Mouse (Mus musculus) heart, adult 2 months (tissue): ENCODE measurements at regions not wholly inside any gene's neighbourhood (a gene's known extent, or its start where the extent isn't known, plus 50 kb on each side); places are given as distances from the start of the nearest gene placed in this dataset.
"Not testable (repeated sequence)": the region's sequence is repeated elsewhere in the genome, so short reads cannot be mapped to it uniquely, and the experiment has no call there.

Experiments
- DNase-seq, 2 experiments: peaks; one replicate each; pipeline ENCODE4 v3.0.0; 2021
- H3K27ac ChIP-seq: fragments of 200-600 bp; 2 replicates; pipeline ENCODE4 v1.8.1; 2022
- H3K27me3 ChIP-seq: fragments of 200-500 bp; 2 replicates; pipeline ENCODE4 v1.6.1; 2012; ENCODE audit warnings: mild to moderate bottlenecking, low read length, inconsistent platforms, mixed read lengths; ENCODE audit not compliant: control insufficient read depth, insufficient read depth
- H3K36me3 ChIP-seq: fragments of 200-500 bp; 2 replicates; pipeline ENCODE4 v1.6.1; 2012; ENCODE audit warnings: low read length, inconsistent platforms; ENCODE audit not compliant: control insufficient read depth, insufficient read depth
- H3K4me1 ChIP-seq: fragments of 200-500 bp; 2 replicates; pipeline ENCODE4 v1.6.1; 2011; ENCODE audit warnings: low read length; ENCODE audit not compliant: control insufficient read depth, insufficient read depth
- H3K4me3 ChIP-seq: fragments of 200-600 bp; 2 replicates; pipeline ENCODE4 v1.8.1; 2022
- H3K79me2 ChIP-seq: fragments of 200-500 bp; replicated peaks from 2 replicates; pipeline ENCODE4 v1.6.1; 2012; ENCODE audit warnings: mild to moderate bottlenecking, inconsistent platforms, low read length, moderate library complexity, mixed read lengths; ENCODE audit not compliant: control insufficient read depth, insufficient read depth
- H3K9ac ChIP-seq: fragments of 200-500 bp; 2 replicates; pipeline ENCODE4 v1.6.1; 2012; ENCODE audit warnings: low read depth, mild to moderate bottlenecking, control low read depth, inconsistent platforms, low read length, mixed read lengths
- CTCF ChIP-seq: fragments of 200-600 bp; IDR thresholded peaks from 2 replicates; pipeline ENCODE4 v1.8.1; 2022; ENCODE audit warnings: antibody characterized with exemption, mild to moderate bottlenecking, moderate library complexity
- EP300 ChIP-seq: fragments of 200-500 bp; IDR thresholded peaks from 2 replicates; pipeline ENCODE4 v1.6.1; 2011; ENCODE audit warnings: low read depth, low read length, control low read depth; ENCODE audit not compliant: insufficient read depth
- POLR2A ChIP-seq: fragments of 200-500 bp; IDR thresholded peaks from 2 replicates; pipeline ENCODE4 v1.6.1; 2011; ENCODE audit warnings: mild to moderate bottlenecking, low read depth, low read length, control low read depth; ENCODE audit not compliant: insufficient read depth
- WGBS: fragments of 180-500 bp; shearing (Covaris S2); methylation state at CpG from one replicate; pipeline ENCODE4 v1.1.7; 2018; 5-methylcytosine and 5-hydroxymethylcytosine counted together
- intact Hi-C: fragments of 180-260 bp; cut with DNase I; formaldehyde crosslinking; loops from one replicate; pipeline ENCODE4 v1.15.1; 2025

GRCm38 (mm10) chrX:17725780-17726220 is 153.7 kb upstream of the Fundc1 start:
- Histone ChIP-seq H3K27ac (no peak overlapping the region), H3K36me3 (no peaks in the 10 kb centered on the region), H3K27me3 (no peaks in the 10 kb centered on the region), H3K9ac (no peak overlapping the region), H3K79me2 (no peaks in the 10 kb centered on the region), H3K4me1 (no peaks in the 10 kb centered on the region), H3K4me3 (no peak overlapping the region)
- DNase-seq = no peak
- WGBS = 49% methylated on average over 5 of the region's 5 CpGs
- no peak for TF ChIP-seq CTCF
- TF ChIP-seq EP300 = no peak
- TF ChIP-seq POLR2A = no peak
- intact Hi-C loops = no loop called here

GRCm38 (mm10) chrX:17724990-17725779 is 153.1 kb upstream of the Fundc1 start:
- no peak overlapping the region for H3K4me3 ChIP-seq
- TF ChIP-seq EP300 (no peak), POLR2A (no peak), CTCF (no peak)
- intact Hi-C loops = no loop called here
- no peaks in the 10 kb centered on the region for H3K79me2 ChIP-seq
- peak in 1 of 2 experiments; percentile 2 for DNase-seq
- no peaks in the 10 kb centered on the region for H3K36me3 ChIP-seq
- WGBS = 43% methylated on average over 7 of the region's 7 CpGs
- no peak overlapping the region for H3K9ac ChIP-seq
- H3K4me1 ChIP-seq = no peaks in the 10 kb centered on the region
- H3K27me3 ChIP-seq = no peaks in the 10 kb centered on the region
- H3K27ac ChIP-seq = no peak overlapping the region

GRCm38 (mm10) chrX:17724398-17724797 is 152.3 kb upstream of the Fundc1 start:
- Histone ChIP-seq H3K79me2 (no peaks in the 10 kb centered on the region), H3K9ac (no peak overlapping the region), H3K27ac (no peak overlapping the region), H3K4me3 (no peak overlapping the region), H3K36me3 (no peaks in the 10 kb centered on the region), H3K4me1 (no peaks in the 10 kb centered on the region), H3K27me3 (no peaks in the 10 kb centered on the region)
- 68% methylated on average over 2 of the region's 2 CpGs for WGBS
- intact Hi-C loops = no loop called here
- TF ChIP-seq CTCF (no peak), EP300 (no peak), POLR2A (no peak)
- no peak for DNase-seq

- H3K9ac ChIP-seq, intact Hi-C loops, H3K27ac ChIP-seq: not testable (repeated sequence)
Measured at GRCm38 (mm10) chrX:17721866-17722625, 149.9 kb upstream of the Fundc1 start.

DNA sequence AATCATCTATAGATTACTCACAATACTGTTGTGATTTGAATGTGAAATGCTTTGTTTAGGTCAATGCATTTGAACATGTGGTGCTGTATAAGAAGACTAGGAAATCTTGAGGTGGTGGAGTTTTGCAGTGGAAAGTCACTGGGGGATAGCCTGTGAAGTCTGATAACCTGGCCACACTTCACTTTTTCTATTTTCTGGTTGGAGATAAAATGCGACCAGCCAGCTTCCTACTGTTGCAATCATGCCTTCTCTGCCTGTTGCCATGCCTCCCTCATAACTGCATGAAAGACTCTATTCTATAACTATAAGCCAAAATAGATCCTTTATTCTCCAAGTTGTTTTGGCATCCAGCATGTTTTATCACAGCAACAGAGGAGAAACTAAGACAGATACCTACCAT is 142.4 kb upstream of the Fundc1 start:
- H3K4me3 ChIP-seq = no peak overlapping the region
- no peak overlapping the region for H3K27ac ChIP-seq
- DNase-seq = no peak
- no peaks in the 10 kb centered on the region for H3K27me3 ChIP-seq
- no peaks in the 10 kb centered on the region for H3K4me1 ChIP-seq
- H3K36me3 ChIP-seq = no peaks in the 10 kb centered on the region
- intact Hi-C loops = no loop called here
- 59% methylated on average over 1 of the region's 1 CpGs for WGBS
- H3K79me2 ChIP-seq = no peaks in the 10 kb centered on the region
- TF ChIP-seq CTCF (no peak), POLR2A (no peak), EP300 (no peak)
- H3K9ac ChIP-seq = no peak overlapping the region

More at GRCm38 (mm10) chrX:17721866-17722625, 149.9 kb upstream of the Fundc1 start:
- H3K27me3 ChIP-seq, DNase-seq, H3K4me1 ChIP-seq, H3K4me3 ChIP-seq, H3K79me2 ChIP-seq, H3K36me3 ChIP-seq: not testable (repeated sequence)
- WGBS = 74% methylated on average over 6 of the region's 6 CpGs

DNA sequence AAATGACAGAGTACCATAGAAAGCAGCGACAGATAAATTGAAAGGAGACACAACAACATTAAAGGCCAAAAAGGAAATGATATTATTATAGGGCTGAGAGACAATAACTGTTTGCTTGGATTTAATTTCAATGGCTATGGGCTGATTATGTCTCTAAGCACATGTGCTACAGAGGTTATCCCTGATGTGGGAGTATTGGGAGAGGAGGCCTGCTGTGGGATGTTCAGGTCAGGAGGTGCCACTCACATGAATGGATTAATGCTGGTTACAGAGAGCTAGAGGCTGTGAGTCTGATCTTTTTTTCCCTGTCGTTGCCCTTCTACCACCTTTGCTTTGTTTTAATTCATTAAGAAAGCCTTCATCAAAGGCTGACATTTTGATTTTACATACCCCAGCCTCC is 140.8 kb upstream of the Fundc1 start:
- Histone ChIP-seq H3K4me1 (no peaks in the 10 kb centered on the region), H3K27me3 (no peaks in the 10 kb centered on the region), H3K27ac (no peak overlapping the region), H3K9ac (no peak overlapping the region), H3K36me3 (no peaks in the 10 kb centered on the region), H3K4me3 (no peak overlapping the region), H3K79me2 (no peaks in the 10 kb centered on the region)
- DNase-seq = no peak
- intact Hi-C loops = no loop called here
- TF ChIP-seq POLR2A = no peak
- TF ChIP-seq EP300 = no peak
- no peak for TF ChIP-seq CTCF
- 78% methylated on average over 2 of the region's 2 CpGs for WGBS
